In the genomic region with DNA sequence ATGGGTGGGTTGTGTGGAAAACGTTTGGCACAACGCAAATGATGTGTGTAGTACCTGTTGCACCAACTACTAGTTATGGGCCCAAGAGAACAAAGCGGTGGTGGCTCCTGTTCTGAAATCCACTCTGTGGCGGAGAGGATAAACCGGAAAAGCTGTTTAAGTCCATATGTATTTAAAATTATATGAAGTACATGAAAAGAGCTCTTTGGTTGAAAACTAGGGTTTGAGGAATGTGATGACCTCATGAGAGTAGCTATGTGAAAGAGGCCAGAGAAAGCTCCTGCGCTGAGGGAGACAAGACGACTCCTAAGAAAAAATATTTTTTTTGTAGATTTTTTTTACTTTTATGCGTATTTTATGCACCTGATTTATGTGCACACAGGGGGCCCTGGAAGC, we compare ENCODE assay signal across 7 mouse cellular contexts. TPM values are rescaled to one million over a fixed set of nuclear protein-coding genes. Genes with fewer than 3 reads are reported as not detected.
DNase-seq lines count a peak whose midpoint lies in the region; ATAC-seq and TF ChIP-seq lines count a peak whose summit lies in the region.

No protein-coding gene starts in this region.

- no peaks in the 10 kb centered on the region; the same call in 1 of the 2 replicates for H3K4me1 ChIP-seq in lung, postnatal 0 days (ENCODE audit: insufficient read depth, low read depth, low read length)
- H3K4me1 ChIP-seq in embryonic facial prominence, embryonic 15.5 days: peaks cover 13% of the 10 kb centered on the region
- peaks cover 18% of the 10 kb centered on the region for H3K4me1 ChIP-seq in limb, embryonic 10.5 days
- H3K4me1 ChIP-seq in small intestine, adult 2 months (ENCODE audit: control insufficient read depth, insufficient read depth, insufficient read length, low read length): no peaks in the 10 kb centered on the region

- 26% methylated on average over 8 of the region's 8 CpGs for WGBS in lung, postnatal 0 days
- 20% methylated on average over 8 of the region's 8 CpGs for WGBS in embryonic facial prominence, embryonic 15.5 days
- WGBS in limb, embryonic 10.5 days: 53% methylated on average over 8 of the region's 8 CpGs
- 46% methylated on average over 8 of the region's 8 CpGs for WGBS in small intestine, adult 2 months

- H3K4me2 ChIP-seq in lung, postnatal 0 days (replicated peaks; ENCODE audit: low read depth, low read length): peak overlapping the region; percentile 99
- peak overlapping the region; percentile 65 for H3K4me2 ChIP-seq in embryonic facial prominence, embryonic 15.5 days (replicated peaks)

- peak overlapping the region; percentile 76 for H3K4me3 ChIP-seq in lung, postnatal 0 days (ENCODE audit: low read depth, low read length)
- H3K4me3 ChIP-seq in embryonic facial prominence, embryonic 15.5 days (replicated peaks): peak overlapping the region; percentile 94
- H3K4me3 ChIP-seq in limb, embryonic 10.5 days: peak overlapping the region; percentile 94
- peak overlapping the region; percentile 83 for H3K4me3 ChIP-seq in small intestine, adult 2 months (ENCODE audit: low read depth, low read length)

- no peaks in the 10 kb centered on the region for H3K9me3 ChIP-seq in lung, postnatal 0 days (ENCODE audit: low read length)
- H3K9me3 ChIP-seq in embryonic facial prominence, embryonic 15.5 days (replicated peaks): no peaks in the 10 kb centered on the region
- H3K9me3 ChIP-seq in limb, embryonic 10.5 days (replicated peaks): no peaks in the 10 kb centered on the region

- ATAC-seq in lung, postnatal 0 days: peak; percentile 36
- ATAC-seq in embryonic facial prominence, embryonic 15.5 days (ENCODE audit: insufficient number of reproducible peaks, low FRiP score, low TSS enrichment, low read depth): 0 out of 2 replicates have a peak, but pooled peaks have one; percentile 15

- peak overlapping the region; percentile 20; the same call in 1 of the 2 replicates for H3K27ac ChIP-seq in lung, postnatal 0 days (ENCODE audit: low read length)
- H3K27ac ChIP-seq in embryonic facial prominence, embryonic 15.5 days (replicated peaks): peak overlapping the region; percentile 84
- peak overlapping the region; percentile 94 for H3K27ac ChIP-seq in limb, embryonic 10.5 days
- H3K27ac ChIP-seq in small intestine, adult 2 months (ENCODE audit: insufficient read depth, low read depth, low read length): no peak overlapping the region

- no peaks in the 10 kb centered on the region for H3K27me3 ChIP-seq in lung, postnatal 0 days (replicated peaks; ENCODE audit: insufficient read depth, low read length)
- H3K27me3 ChIP-seq in embryonic facial prominence, embryonic 15.5 days: no peaks in the 10 kb centered on the region
- no peaks in the 10 kb centered on the region for H3K27me3 ChIP-seq in limb, embryonic 10.5 days (ENCODE audit: low read depth, poor library complexity, severe bottlenecking)
- peaks cover 12% of the 10 kb centered on the region; the same call in 1 of the 2 replicates for H3K27me3 ChIP-seq in small intestine, adult 2 months (ENCODE audit: control insufficient read depth, insufficient read depth, low read length)

- no peak overlapping the region for H3K9ac ChIP-seq in lung, postnatal 0 days (replicated peaks; ENCODE audit: low read depth)
- no peak overlapping the region for H3K9ac ChIP-seq in embryonic facial prominence, embryonic 15.5 days

- DNase-seq in lung, postnatal 0 days (ENCODE audit: low spot score): peak; percentile 72
- no peak for DNase-seq in lung, postnatal 10 days
- DNase-seq in limb, embryonic 10.5 days (ENCODE audit: low spot score): no peak
- no peak for DNase-seq in right cerebral cortex, postnatal 25 days
- no peak for DNase-seq in layer of hippocampus, postnatal 25 days (ENCODE audit: extremely low spot score in 1 of 2, low spot score in 1 of 2)

- TF ChIP-seq POLR2A in small intestine, adult 2 months (IDR thresholded peaks at IDR 0.05; ENCODE audit: low read depth, low read length): no peak

- TF ChIP-seq EP300 in lung, postnatal 0 days (IDR thresholded peaks at IDR 0.05): no peak

- TF ChIP-seq CTCF in lung, postnatal 0 days (IDR thresholded peaks at IDR 0.05): no peak
- TF ChIP-seq CTCF in small intestine, adult 2 months (IDR thresholded peaks at IDR 0.05; ENCODE audit: extremely low read depth, insufficient read length, insufficient replicate concordance, low read depth, low read length): no peak

- H3K36me3 ChIP-seq in lung, postnatal 0 days (ENCODE audit: insufficient read depth, low read length): no peaks in the 10 kb centered on the region
- H3K36me3 ChIP-seq in embryonic facial prominence, embryonic 15.5 days: no peaks in the 10 kb centered on the region
- H3K36me3 ChIP-seq in limb, embryonic 10.5 days: 0 out of 2 replicates have a peak, but pooled peaks cover 1% of the 10 kb centered on the region
- no peaks in the 10 kb centered on the region for H3K36me3 ChIP-seq in small intestine, adult 2 months (ENCODE audit: control insufficient read depth, insufficient read depth, low read length)

RNA-seq across cellular contexts. Expression of gene Fbxo10, which starts 0.5 kb away (rescaled TPM):
- polyA plus RNA-seq in lung, postnatal 0 days (2015; fragmentation: Nextera tagmentation; extraction: Ambion mirVana): 5.9 and 6.3 TPM in 2 replicates
- polyA plus RNA-seq in embryonic facial prominence, embryonic 15.5 days (2015; fragmentation: Nextera tagmentation; extraction: Ambion mirVana): 20.0 and 20.5 TPM in 2 replicates
- 13.7 and 17.9 TPM in 2 replicates for polyA plus RNA-seq in limb, embryonic 10.5 days (2016; fragmentation: Nextera tagmentation; extraction: Ambion mirVana)
- polyA plus RNA-seq in small intestine, adult 2 months (2012; rRNA removed): 1.7 and 2.4 TPM in 2 replicates
- 10 to 100 TPM; 41.1 to 44.4 TPM for total RNA-seq in layer of hippocampus, postnatal 25 days (2021)

RNA-seq across cellular contexts. Expression of gene Tomm5, which starts 23.0 kb away (rescaled TPM):
- polyA plus RNA-seq in lung, postnatal 0 days (2015; fragmentation: Nextera tagmentation; extraction: Ambion mirVana): 144 and 151 TPM in 2 replicates
- polyA plus RNA-seq in embryonic facial prominence, embryonic 15.5 days (2015; fragmentation: Nextera tagmentation; extraction: Ambion mirVana): 192 and 221 TPM in 2 replicates
- polyA plus RNA-seq in limb, embryonic 10.5 days (2016; fragmentation: Nextera tagmentation; extraction: Ambion mirVana): 210 and 265 TPM in 2 replicates
- 38.2 and 45.7 TPM in 2 replicates for polyA plus RNA-seq in small intestine, adult 2 months (2012; rRNA removed)
- 10 to 100 TPM; 62.1 to 76.6 TPM for total RNA-seq in layer of hippocampus, postnatal 25 days (2021)
